Mouse (Mus musculus) brain, embryonic 14.5 days (tissue): ENCODE data around the gene Ptafr.

Experiments used
- CTCF ChIP-seq: fragments of 200-500 bp; IDR thresholded peaks from 2 replicates; pipeline ENCODE4 v1.5.1; 2012; ENCODE audit warnings: inconsistent platforms, mild to moderate bottlenecking, moderate library complexity, borderline replicate concordance; ENCODE audit not compliant: insufficient read depth, insufficient read length; ENCODE audit errors: extremely low read depth
- POLR2A ChIP-seq: fragments of 200-500 bp; IDR thresholded peaks from 2 replicates; pipeline ENCODE4 v1.6.1; 2012; ENCODE audit warnings: mild to moderate bottlenecking, inconsistent platforms, borderline replicate concordance; ENCODE audit not compliant: poor library complexity, insufficient read depth, insufficient read length, severe bottlenecking; ENCODE audit errors: extremely low read depth

DNA sequence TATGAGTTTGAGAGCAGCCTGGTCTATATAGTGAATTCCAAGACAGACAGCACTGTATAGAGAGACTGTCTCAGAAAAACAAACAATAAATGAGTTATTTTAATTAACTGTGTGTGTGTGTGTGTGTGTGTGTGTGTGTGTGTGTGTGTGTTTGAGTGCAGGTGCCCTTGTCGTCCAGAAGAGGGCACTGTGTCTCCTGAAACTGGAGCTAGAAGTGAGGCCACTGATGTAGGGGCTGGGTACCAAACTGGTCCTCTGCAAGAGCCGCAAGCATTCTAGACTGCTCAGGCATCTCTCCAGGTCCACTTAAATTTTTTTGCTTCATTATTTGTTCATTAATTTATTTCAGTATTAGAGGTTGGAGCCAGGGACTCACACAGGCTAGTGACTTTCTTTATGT, 35.0 kb downstream of the Ptafr start:
- TF ChIP-seq CTCF (no peak), POLR2A (no peak)
